Mouse (Mus musculus) neural tube, embryonic 11.5 days (tissue): ENCODE measurements around the gene 2310033P09Rik. TPM values are rescaled to one million over a fixed set of nuclear protein-coding genes. Genes with fewer than 3 reads are reported as not detected.

ENCODE experiments used
- ATAC-seq: fragments of 200-750 bp; cut with Nextera tagmentation; 2 replicates; pipeline ENCODE4 v1.8.0; 2017; ENCODE audit warnings: moderate number of reproducible peaks, mild to moderate bottlenecking, moderate TSS enrichment, moderate library complexity; ENCODE audit not compliant: insufficient read depth, low FRiP score, low TSS enrichment
- DNase-seq: peaks from one replicate; pipeline ENCODE4 v3.0.0-alpha.2; 2015; ENCODE audit warnings: low spot score
- H3K27ac ChIP-seq: fragments of 300-500 bp; sonication (generic); 2 replicates; pipeline ENCODE4 v1.5.1; 2014; ENCODE audit warnings: low read depth, mild to moderate bottlenecking, low read length
- H3K27me3 ChIP-seq: fragments of 300-500 bp; sonication (generic); 2 replicates; pipeline ENCODE4 v1.6.1; 2014; ENCODE audit warnings: mild to moderate bottlenecking, low read length, mixed read lengths; ENCODE audit not compliant: control insufficient read depth, insufficient read depth
- H3K36me3 ChIP-seq: fragments of 300-500 bp; sonication (generic); 2 replicates; pipeline ENCODE4 v1.6.1; 2014; ENCODE audit warnings: mild to moderate bottlenecking, low read length, moderate library complexity, mixed read lengths; ENCODE audit not compliant: control insufficient read depth, insufficient read depth
- H3K4me1 ChIP-seq: fragments of 300-500 bp; sonication (generic); 2 replicates; pipeline ENCODE4 v1.6.1; 2014; ENCODE audit warnings: low read length, mixed read lengths; ENCODE audit not compliant: control insufficient read depth, insufficient read depth
- H3K4me2 ChIP-seq: fragments of 300-500 bp; sonication (generic); 2 replicates; pipeline ENCODE4 v1.6.1; 2014; ENCODE audit warnings: low read depth, mild to moderate bottlenecking, moderate library complexity
- H3K4me3 ChIP-seq: fragments of 300-500 bp; sonication (generic); 2 replicates; pipeline ENCODE4 v1.5.1; 2014; ENCODE audit warnings: low read depth, low read length
- H3K9ac ChIP-seq: fragments of 300-500 bp; sonication (generic); 2 replicates; pipeline ENCODE4 v1.6.1; 2014; ENCODE audit warnings: mild to moderate bottlenecking, low read length
- H3K9me3 ChIP-seq: fragments of 300-500 bp; sonication (generic); 2 replicates; pipeline ENCODE4 v1.6.1; 2016; ENCODE audit warnings: low read length; ENCODE audit not compliant: control insufficient read depth
- WGBS: fragments of 180-500 bp; shearing (Covaris S2); extraction: QIAGEN DNeasy Blood & Tissue Kit; methylation state at CpG from one replicate; pipeline ENCODE4 v1.1.7; 2014; 5-methylcytosine and 5-hydroxymethylcytosine counted together
- polyA plus RNA-seq: library from polyadenylated mRNA; unstranded; fragments of >200 nt; fragmentation: Nextera tagmentation; extraction: Ambion mirVana; gene quantifications from 2 replicates; pipeline ENCODE4 v1.2.1, GENCODE M21; 2014

Gene 2310033P09Rik
- polyA plus RNA-seq, 1 experiment from 2014 or later, result 31.0 TPM

- Histone ChIP-seq H3K4me1 (peaks cover 3% of the 10 kb centered on the region; the same call in 1 of the 2 replicates), H3K4me2 (no peak overlapping the region), H3K36me3 (no peaks in the 10 kb centered on the region), H3K4me3 (no peak overlapping the region), H3K9ac (no peak overlapping the region), H3K9me3 (no peaks in the 10 kb centered on the region), H3K27me3 (no peaks in the 10 kb centered on the region), H3K27ac (no peak overlapping the region)
- no peak for ATAC-seq
- WGBS, result 64% methylated on average over 2 of the region's 2 CpGs
- DNase-seq, result no peak
These were observed 42.4 kb upstream of the 2310033P09Rik start for GRCm38 (mm10) chr11:59165616-59166241.

- 71% methylated on average over 3 of the region's 3 CpGs for WGBS
- H3K9ac ChIP-seq, result no peak overlapping the region
These were observed 38.3 kb upstream of the 2310033P09Rik start for GRCm38 (mm10) chr11:59169807-59170206.

GRCm38 (mm10) chr11:59170549-59170948 is 37.6 kb upstream of the 2310033P09Rik start:
- no peaks in the 10 kb centered on the region for H3K4me1 ChIP-seq
- H3K9me3 ChIP-seq, result no peaks in the 10 kb centered on the region
- no peak for DNase-seq

More at GRCm38 (mm10) chr11:59169807-59170206, 38.3 kb upstream of the 2310033P09Rik start:
- Histone ChIP-seq H3K4me1 (no peaks in the 10 kb centered on the region), H3K27me3 (peaks cover 6% of the 10 kb centered on the region), H3K9me3 (no peaks in the 10 kb centered on the region), H3K4me3 (no peak overlapping the region), H3K4me2 (no peak overlapping the region), H3K36me3 (no peaks in the 10 kb centered on the region), H3K27ac (no peak overlapping the region)
- DNase-seq (no peak), ATAC-seq (no peak)

GRCm38 (mm10) chr11:59174189-59174838 is 33.8 kb upstream of the 2310033P09Rik start:
- Histone ChIP-seq H3K4me2 (no peak overlapping the region), H3K27me3 (peaks cover 48% of the 10 kb centered on the region), H3K4me1 (no peaks in the 10 kb centered on the region), H3K9ac (no peak overlapping the region), H3K36me3 (no peaks in the 10 kb centered on the region), H3K27ac (no peak overlapping the region), H3K9me3 (no peaks in the 10 kb centered on the region), H3K4me3 (no peak overlapping the region)
- ATAC-seq (no peak), DNase-seq (no peak)
- WGBS, result 65% methylated on average over 6 of the region's 6 CpGs

More at GRCm38 (mm10) chr11:59170549-59170948, 37.6 kb upstream of the 2310033P09Rik start:
- no peak overlapping the region for H3K27ac ChIP-seq
- no peak overlapping the region for H3K9ac ChIP-seq
- H3K4me2 ChIP-seq, result no peak overlapping the region
- H3K36me3 ChIP-seq, result no peaks in the 10 kb centered on the region
- WGBS, result 79% methylated on average over 4 of the region's 4 CpGs
- peaks cover 14% of the 10 kb centered on the region for H3K27me3 ChIP-seq
- ATAC-seq, result no peak
- no peak overlapping the region for H3K4me3 ChIP-seq

- Histone ChIP-seq H3K4me3 (no peak overlapping the region), H3K27me3 (peaks cover 48% of the 10 kb centered on the region), H3K9ac (no peak overlapping the region), H3K9me3 (no peaks in the 10 kb centered on the region), H3K4me2 (no peak overlapping the region), H3K4me1 (no peaks in the 10 kb centered on the region), H3K36me3 (no peaks in the 10 kb centered on the region), H3K27ac (no peak overlapping the region)
- DNase-seq, result no peak
- 3% methylated on average over 45 of the region's 48 CpGs for WGBS
- ATAC-seq, result no peak
These were observed 31.6 kb upstream of the 2310033P09Rik start for GRCm38 (mm10) chr11:59176475-59176874.

GRCm38 (mm10) chr11:59176921-59177320 is 31.2 kb upstream of the 2310033P09Rik start:
- Histone ChIP-seq H3K27ac (no peak overlapping the region), H3K4me2 (no peak overlapping the region), H3K36me3 (no peaks in the 10 kb centered on the region), H3K27me3 (peaks cover 48% of the 10 kb centered on the region), H3K4me3 (no peak overlapping the region), H3K4me1 (no peaks in the 10 kb centered on the region), H3K9me3 (no peaks in the 10 kb centered on the region), H3K9ac (no peak overlapping the region)
- 8% methylated on average over 30 of the region's 34 CpGs for WGBS
- no peak for ATAC-seq
- DNase-seq, result no peak

GRCm38 (mm10) chr11:59182864-59183331 is 25.2 kb upstream of the 2310033P09Rik start, which contains the start of gene Gjc2:
Gjc2 (minus strand) TSS chr11:59183213.
- Histone ChIP-seq H3K4me3 (no peak within 1 kb of the TSS), H3K4me1 (no peaks in the 10 kb centered on the region), H3K4me2 (no peak within 1 kb of the TSS), H3K27ac (no peak within 1 kb of the TSS), H3K9me3 (no peaks in the 10 kb centered on the region), H3K9ac (no peak within 1 kb of the TSS), H3K27me3 (peaks cover 11% of the 10 kb centered on the region), H3K36me3 (peaks cover 4% of the 10 kb centered on the region)
- WGBS, result 54% methylated on average over 3 of the region's 3 CpGs
- DNase-seq (no peak), ATAC-seq (no peak)

- Histone ChIP-seq H3K27me3 (peaks cover 2% of the 10 kb centered on the region; the same call in 1 of the 2 replicates), H3K4me3 (no peak overlapping the region), H3K4me1 (no peaks in the 10 kb centered on the region), H3K4me2 (no peak overlapping the region), H3K9ac (no peak overlapping the region), H3K9me3 (no peaks in the 10 kb centered on the region), H3K27ac (no peak overlapping the region), H3K36me3 (peaks cover 4% of the 10 kb centered on the region)
- peak; percentile 23; the same call in 1 of the 2 replicates for ATAC-seq
- WGBS, result 53% methylated on average over 3 of the region's 3 CpGs
- DNase-seq, result peak; percentile 40
These were observed 24.3 kb upstream of the 2310033P09Rik start for GRCm38 (mm10) chr11:59183821-59184220.

- no peak for DNase-seq
- Histone ChIP-seq H3K27ac (no peak overlapping the region), H3K4me2 (no peak overlapping the region), H3K4me3 (no peak overlapping the region), H3K36me3 (peaks cover 4% of the 10 kb centered on the region), H3K9me3 (no peaks in the 10 kb centered on the region), H3K27me3 (no peaks in the 10 kb centered on the region), H3K4me1 (no peaks in the 10 kb centered on the region), H3K9ac (no peak overlapping the region)
- 79% methylated on average over 5 of the region's 5 CpGs for WGBS
- ATAC-seq, result no peak
These were observed 22.6 kb upstream of the 2310033P09Rik start for GRCm38 (mm10) chr11:59185490-59185889.
